Mouse (Mus musculus): ENCODE results near the gene 4933430I17Rik. TPM values are rescaled to one million over a fixed set of nuclear protein-coding genes. Genes with fewer than 3 reads are reported as not detected.

Gene 4933430I17Rik
- polyA plus RNA-seq, 1 experiment from 2014 or later = 0.20 TPM

- no peaks in the 10 kb centered on the region for H3K27me3 ChIP-seq
- H3K36me3 ChIP-seq = peaks cover 9% of the 10 kb centered on the region; the same call in 1 of the 2 replicates
- H3K4me2 ChIP-seq = peak overlapping the region; percentile 85
- WGBS = 40% methylated on average over 13 of the region's 13 CpGs
- peak overlapping the region; percentile 81 for H3K9ac ChIP-seq
- no peak for ATAC-seq (replicated peaks; ENCODE audit: insufficient number of reproducible peaks, insufficient read depth, low FRiP score, low read depth)
- H3K9me3 ChIP-seq (replicated peaks) = no peaks in the 10 kb centered on the region
- peak overlapping the region; percentile 94 for H3K27ac ChIP-seq
- H3K4me1 ChIP-seq (replicated peaks) = peaks cover 46% of the 10 kb centered on the region
- peak overlapping the region; percentile 72 for H3K4me3 ChIP-seq
These were observed 6.6 kb upstream of the 4933430I17Rik start for GRCm38 (mm10) chr4:62518416-62519121.

- Histone ChIP-seq H3K4me2 (peak overlapping the region; percentile 85), H3K4me1 (replicated peaks) (peaks cover 48% of the 10 kb centered on the region), H3K27me3 (no peaks in the 10 kb centered on the region), H3K36me3 (peaks cover 9% of the 10 kb centered on the region; the same call in 1 of the 2 replicates), H3K4me3 (peak overlapping the region; percentile 72), H3K9ac (peak overlapping the region; percentile 81), H3K9me3 (replicated peaks) (no peaks in the 10 kb centered on the region), H3K27ac (peak overlapping the region; percentile 94)
- 1% methylated on average over 26 of the region's 26 CpGs for WGBS
- ATAC-seq (replicated peaks; ENCODE audit: insufficient number of reproducible peaks, insufficient read depth, low FRiP score, low read depth) = peak; percentile 41
These were observed 5.9 kb upstream of the 4933430I17Rik start for GRCm38 (mm10) chr4:62519122-62519848.

GRCm38 (mm10) chr4:62519849-62520233 is 5.3 kb upstream of the 4933430I17Rik start, which contains the start of gene Alad:
Alad (minus strand) TSS chr4:62519918.
- H3K27ac ChIP-seq = peak within 1 kb of the TSS; percentile 94
- ATAC-seq (replicated peaks; ENCODE audit: insufficient number of reproducible peaks, insufficient read depth, low FRiP score, low read depth) = peak; percentile 87
- no peaks in the 10 kb centered on the region for H3K27me3 ChIP-seq
- peaks cover 9% of the 10 kb centered on the region; the same call in 1 of the 2 replicates for H3K36me3 ChIP-seq
- peak within 1 kb of the TSS; percentile 81 for H3K9ac ChIP-seq
- under 1% methylated on average over 37 of the region's 37 CpGs for WGBS
- H3K4me2 ChIP-seq = peak within 1 kb of the TSS; percentile 85
- peak within 1 kb of the TSS; percentile 72 for H3K4me3 ChIP-seq
- H3K9me3 ChIP-seq (replicated peaks) = no peaks in the 10 kb centered on the region
- H3K4me1 ChIP-seq (replicated peaks) = peaks cover 50% of the 10 kb centered on the region

GRCm38 (mm10) chr4:62520892-62521400 is 4.2 kb upstream of the 4933430I17Rik start:
- Histone ChIP-seq H3K4me1 (replicated peaks) (peaks cover 39% of the 10 kb centered on the region), H3K4me3 (no peak overlapping the region), H3K4me2 (no peak overlapping the region), H3K36me3 (peaks cover 9% of the 10 kb centered on the region; the same call in 1 of the 2 replicates), H3K9ac (no peak overlapping the region), H3K9me3 (replicated peaks) (no peaks in the 10 kb centered on the region), H3K27ac (no peak overlapping the region), H3K27me3 (no peaks in the 10 kb centered on the region)
- no peak for ATAC-seq (replicated peaks; ENCODE audit: insufficient number of reproducible peaks, insufficient read depth, low FRiP score, low read depth)
- 78% methylated on average over 2 of the region's 2 CpGs for WGBS

GRCm38 (mm10) chr4:62525489-62525811 is 281 bp downstream of the 4933430I17Rik start:
- no peak for ATAC-seq (replicated peaks; ENCODE audit: insufficient number of reproducible peaks, insufficient read depth, low FRiP score, low read depth)
- H3K9ac ChIP-seq = no peak overlapping the region
- 2% methylated on average over 10 of the region's 10 CpGs for WGBS

GRCm38 (mm10) chr4:62526256-62526655 is 1.1 kb downstream of the 4933430I17Rik start:
- Histone ChIP-seq H3K4me1 (replicated peaks) (peaks cover 14% of the 10 kb centered on the region), H3K27ac (no peak overlapping the region), H3K4me3 (no peak overlapping the region), H3K4me2 (no peak overlapping the region), H3K36me3 (peaks cover 9% of the 10 kb centered on the region; the same call in 1 of the 2 replicates), H3K27me3 (no peaks in the 10 kb centered on the region), H3K9me3 (replicated peaks) (no peaks in the 10 kb centered on the region), H3K9ac (no peak overlapping the region)
- ATAC-seq (replicated peaks; ENCODE audit: insufficient number of reproducible peaks, insufficient read depth, low FRiP score, low read depth) = no peak
- WGBS = 58% methylated on average over 2 of the region's 2 CpGs

More at GRCm38 (mm10) chr4:62525489-62525811, 281 bp downstream of the 4933430I17Rik start:
- Histone ChIP-seq H3K4me1 (replicated peaks) (peaks cover 11% of the 10 kb centered on the region), H3K4me3 (peak overlapping the region; percentile 83), H3K27me3 (no peaks in the 10 kb centered on the region), H3K9me3 (replicated peaks) (no peaks in the 10 kb centered on the region), H3K4me2 (peak overlapping the region; percentile 85), H3K36me3 (peaks cover 9% of the 10 kb centered on the region; the same call in 1 of the 2 replicates), H3K27ac (no peak overlapping the region)

- no peak overlapping the region for H3K27ac ChIP-seq
- H3K9ac ChIP-seq = no peak overlapping the region
- peaks cover 14% of the 10 kb centered on the region for H3K4me1 ChIP-seq (replicated peaks)
- no peak overlapping the region for H3K4me2 ChIP-seq
- no peaks in the 10 kb centered on the region for H3K9me3 ChIP-seq (replicated peaks)
- no peak overlapping the region for H3K4me3 ChIP-seq
- ATAC-seq (replicated peaks; ENCODE audit: insufficient number of reproducible peaks, insufficient read depth, low FRiP score, low read depth) = no peak
- no peaks in the 10 kb centered on the region for H3K27me3 ChIP-seq
- peaks cover 5% of the 10 kb centered on the region; the same call in 1 of the 2 replicates for H3K36me3 ChIP-seq
- 80% methylated on average over 4 of the region's 4 CpGs for WGBS
These were observed 2.5 kb downstream of the 4933430I17Rik start for GRCm38 (mm10) chr4:62527655-62528054.

GRCm38 (mm10) chr4:62533729-62534128 is 8.6 kb downstream of the 4933430I17Rik start:
- Histone ChIP-seq H3K9ac (no peak overlapping the region), H3K4me2 (no peak overlapping the region), H3K36me3 (no peaks in the 10 kb centered on the region), H3K4me1 (replicated peaks) (0 out of 2 replicates have a peak, but pooled peaks cover 10% of the 10 kb centered on the region), H3K27ac (no peak overlapping the region), H3K4me3 (no peak overlapping the region), H3K27me3 (no peaks in the 10 kb centered on the region), H3K9me3 (replicated peaks) (no peaks in the 10 kb centered on the region)
- 58% methylated on average over 6 of the region's 6 CpGs for WGBS
- ATAC-seq (replicated peaks; ENCODE audit: insufficient number of reproducible peaks, insufficient read depth, low FRiP score, low read depth) = no peak

- Histone ChIP-seq H3K4me3 (no peak overlapping the region), H3K27me3 (no peaks in the 10 kb centered on the region), H3K9me3 (replicated peaks) (no peaks in the 10 kb centered on the region), H3K9ac (no peak overlapping the region), H3K4me2 (no peak overlapping the region), H3K27ac (no peak overlapping the region), H3K4me1 (replicated peaks) (no peaks in the 10 kb centered on the region), H3K36me3 (no peaks in the 10 kb centered on the region)
- WGBS = 71% methylated on average over 3 of the region's 3 CpGs
- ATAC-seq (replicated peaks; ENCODE audit: insufficient number of reproducible peaks, insufficient read depth, low FRiP score, low read depth) = no peak
These were observed 16.6 kb downstream of the 4933430I17Rik start for GRCm38 (mm10) chr4:62541802-62542201.

GRCm38 (mm10) chr4:62543782-62544181 is 18.6 kb downstream of the 4933430I17Rik start:
- no peak overlapping the region for H3K27ac ChIP-seq
- 78% methylated on average over 6 of the region's 6 CpGs for WGBS
- no peaks in the 10 kb centered on the region for H3K27me3 ChIP-seq
- H3K4me3 ChIP-seq = no peak overlapping the region
- no peaks in the 10 kb centered on the region for H3K4me1 ChIP-seq (replicated peaks)
- no peak overlapping the region for H3K9ac ChIP-seq
- no peaks in the 10 kb centered on the region for H3K9me3 ChIP-seq (replicated peaks)
- H3K4me2 ChIP-seq = no peak overlapping the region
- no peaks in the 10 kb centered on the region for H3K36me3 ChIP-seq
- ATAC-seq (replicated peaks; ENCODE audit: insufficient number of reproducible peaks, insufficient read depth, low FRiP score, low read depth) = no peak

GRCm38 (mm10) chr4:62544801-62545200 is 19.6 kb downstream of the 4933430I17Rik start:
- Histone ChIP-seq H3K9ac (no peak overlapping the region), H3K27ac (no peak overlapping the region), H3K9me3 (replicated peaks) (no peaks in the 10 kb centered on the region), H3K4me1 (replicated peaks) (no peaks in the 10 kb centered on the region), H3K27me3 (no peaks in the 10 kb centered on the region), H3K36me3 (no peaks in the 10 kb centered on the region), H3K4me2 (no peak overlapping the region), H3K4me3 (no peak overlapping the region)
- no peak for ATAC-seq (replicated peaks; ENCODE audit: insufficient number of reproducible peaks, insufficient read depth, low FRiP score, low read depth)
